Mouse (Mus musculus): ENCODE results near the gene Pcbp3. TPM values are rescaled to one million over a fixed set of nuclear protein-coding genes. Genes with fewer than 3 reads are reported as not detected.
A peak's percentile ranks its signal among the peaks of the same experiment; 100 is the strongest.

Pcbp3 gene
- total RNA-seq (2021): 1 to 10 TPM; 3.8 TPM
- polyA plus RNA-seq (2012; rRNA removed): 4.0 and 4.9 TPM in 2 replicates
- long read RNA-seq, partial matches to known transcripts: 0 of 2 reads
- long read RNA-seq, other reads (novel, unspliced or antisense): 1 of 2 reads

GRCm38 (mm10) chr10:76961790-76962489 lies at the start of gene Pcbp3:
Pcbp3 (minus strand) TSS chr10:76961887.
- no peaks in the 10 kb centered on the region for H3K36me3 ChIP-seq (ENCODE audit: control insufficient read depth, insufficient read depth, low read length)
- TF ChIP-seq CTCF (IDR thresholded peaks at IDR 0.05): peak; percentile 16; the same call in 1 of the 2 replicates
- no peak for TF ChIP-seq EP300 (IDR thresholded peaks at IDR 0.05; ENCODE audit: insufficient read depth, low read depth, low read length)
- TF ChIP-seq POLR2A (IDR thresholded peaks at IDR 0.05; ENCODE audit: insufficient read depth, low read depth, low read length): peak; percentile 62
- H3K4me1 ChIP-seq (ENCODE audit: control insufficient read depth, insufficient read depth, low read length): no peaks in the 10 kb centered on the region
- peak; percentile 95 to 98 for DNase-seq
- H3K27ac ChIP-seq: peak within 1 kb of the TSS; percentile 40
- no peaks in the 10 kb centered on the region for H3K79me2 ChIP-seq (replicated peaks; ENCODE audit: control insufficient read depth, insufficient read depth, low read length)
- intact Hi-C loops (cut with DNase I): loop anchor here (2.0 to 5.0 kb wide), 3 partner anchors 57 to 125 kb away; no protein-coding TSS in a partner anchor
- 3% methylated on average over 60 of the region's 62 CpGs for WGBS
- peak within 1 kb of the TSS; percentile 96 for H3K9ac ChIP-seq (ENCODE audit: low read depth, low read length)
- peak within 1 kb of the TSS; percentile 73 for H3K4me3 ChIP-seq
- H3K27me3 ChIP-seq (ENCODE audit: control insufficient read depth, insufficient read depth, low read length): no peaks in the 10 kb centered on the region

DNA sequence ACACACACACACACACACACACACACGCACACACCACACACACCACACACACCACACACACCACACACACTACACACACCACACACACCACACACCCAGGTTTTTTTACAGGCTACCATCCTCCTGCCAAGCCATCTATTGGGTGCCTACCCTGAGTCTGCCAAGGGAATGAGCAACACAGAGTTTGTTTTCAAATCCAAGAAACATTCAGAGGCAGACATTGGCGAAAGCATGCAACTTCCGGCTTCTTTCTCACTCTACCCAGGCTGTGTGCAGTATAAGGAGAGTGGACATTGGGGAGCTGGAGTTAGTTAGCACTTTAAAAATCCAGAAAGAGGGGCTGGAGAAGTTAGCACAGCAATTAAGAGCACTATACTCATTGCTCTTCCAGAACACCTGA lies 47.0 kb upstream of the Pcbp3 start:
- no peaks in the 10 kb centered on the region for H3K36me3 ChIP-seq (ENCODE audit: control insufficient read depth, insufficient read depth, low read length)
- no peaks in the 10 kb centered on the region for H3K4me1 ChIP-seq (ENCODE audit: control insufficient read depth, insufficient read depth, low read length)
- no peak overlapping the region for H3K27ac ChIP-seq
- no peak overlapping the region for H3K4me3 ChIP-seq
- no peak for DNase-seq
- no peaks in the 10 kb centered on the region for H3K27me3 ChIP-seq (ENCODE audit: control insufficient read depth, insufficient read depth, low read length)
- 79% methylated on average over 3 of the region's 3 CpGs for WGBS
- H3K79me2 ChIP-seq (replicated peaks; ENCODE audit: control insufficient read depth, insufficient read depth, low read length): no peaks in the 10 kb centered on the region
- TF ChIP-seq EP300 (IDR thresholded peaks at IDR 0.05; ENCODE audit: insufficient read depth, low read depth, low read length): no peak
- TF ChIP-seq POLR2A (IDR thresholded peaks at IDR 0.05; ENCODE audit: insufficient read depth, low read depth, low read length): no peak
- TF ChIP-seq CTCF (IDR thresholded peaks at IDR 0.05): no peak
- H3K9ac ChIP-seq (ENCODE audit: low read depth, low read length): no peak overlapping the region
- intact Hi-C loops (cut with DNase I): no loop called here

DNA sequence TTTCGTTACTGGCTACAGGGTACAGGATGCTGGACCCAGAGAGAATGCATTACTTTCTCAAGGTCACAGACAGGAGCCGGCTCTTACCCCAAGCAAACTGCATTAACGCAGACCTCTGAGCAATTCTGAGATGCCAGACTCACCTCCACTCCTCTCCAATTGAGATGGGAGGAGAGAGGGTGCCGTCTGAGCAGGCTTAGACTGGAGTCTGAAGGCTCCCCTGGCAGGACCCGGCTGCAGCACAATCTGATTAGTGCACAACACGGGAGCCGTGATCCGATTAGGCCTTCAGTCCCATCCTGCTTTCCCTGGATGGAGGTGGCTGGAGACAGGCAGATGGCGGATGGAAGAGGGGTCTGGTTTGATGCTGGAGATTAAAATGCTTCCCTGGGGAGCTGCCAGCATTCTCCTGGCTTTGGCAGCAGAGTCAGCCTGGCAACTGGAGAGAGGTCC lies 46.4 kb upstream of the Pcbp3 start:
- 42% methylated on average over 9 of the region's 9 CpGs for WGBS
- Histone ChIP-seq H3K4me3 (no peak overlapping the region), H3K27ac (no peak overlapping the region), H3K9ac (ENCODE audit: low read depth, low read length) (no peak overlapping the region), H3K27me3 (ENCODE audit: control insufficient read depth, insufficient read depth, low read length) (no peaks in the 10 kb centered on the region), H3K79me2 (replicated peaks; ENCODE audit: control insufficient read depth, insufficient read depth, low read length) (no peaks in the 10 kb centered on the region), H3K36me3 (ENCODE audit: control insufficient read depth, insufficient read depth, low read length) (no peaks in the 10 kb centered on the region), H3K4me1 (ENCODE audit: control insufficient read depth, insufficient read depth, low read length) (no peaks in the 10 kb centered on the region)
- no peak for DNase-seq
- intact Hi-C loops (cut with DNase I): no loop called here
- TF ChIP-seq EP300 (IDR thresholded peaks at IDR 0.05; ENCODE audit: insufficient read depth, low read depth, low read length): no peak
- TF ChIP-seq POLR2A (IDR thresholded peaks at IDR 0.05; ENCODE audit: insufficient read depth, low read depth, low read length): no peak
- no peak for TF ChIP-seq CTCF (IDR thresholded peaks at IDR 0.05)

GRCm38 (mm10) chr10:77007433-77008108 lies 45.9 kb upstream of the Pcbp3 start:
- DNase-seq: no peak
- Histone ChIP-seq H3K27me3 (ENCODE audit: control insufficient read depth, insufficient read depth, low read length) (no peaks in the 10 kb centered on the region), H3K36me3 (ENCODE audit: control insufficient read depth, insufficient read depth, low read length) (no peaks in the 10 kb centered on the region), H3K4me3 (no peak overlapping the region), H3K9ac (ENCODE audit: low read depth, low read length) (no peak overlapping the region), H3K79me2 (replicated peaks; ENCODE audit: control insufficient read depth, insufficient read depth, low read length) (no peaks in the 10 kb centered on the region), H3K27ac (no peak overlapping the region), H3K4me1 (ENCODE audit: control insufficient read depth, insufficient read depth, low read length) (no peaks in the 10 kb centered on the region)
- WGBS: 57% methylated on average over 8 of the region's 8 CpGs
- intact Hi-C loops (cut with DNase I): no loop called here
- TF ChIP-seq EP300 (IDR thresholded peaks at IDR 0.05; ENCODE audit: insufficient read depth, low read depth, low read length): no peak
- TF ChIP-seq CTCF (IDR thresholded peaks at IDR 0.05): no peak
- TF ChIP-seq POLR2A (IDR thresholded peaks at IDR 0.05; ENCODE audit: insufficient read depth, low read depth, low read length): no peak

- no peaks in the 10 kb centered on the region for H3K79me2 ChIP-seq (replicated peaks; ENCODE audit: control insufficient read depth, insufficient read depth, low read length)
- DNase-seq: no peak
- no peak overlapping the region for H3K27ac ChIP-seq
- intact Hi-C loops (cut with DNase I): no loop called here
- 42% methylated on average over 7 of the region's 7 CpGs for WGBS
- TF ChIP-seq CTCF (IDR thresholded peaks at IDR 0.05) (no peak), POLR2A (IDR thresholded peaks at IDR 0.05; ENCODE audit: insufficient read depth, low read depth, low read length) (no peak), EP300 (IDR thresholded peaks at IDR 0.05; ENCODE audit: insufficient read depth, low read depth, low read length) (no peak)
- H3K27me3 ChIP-seq (ENCODE audit: control insufficient read depth, insufficient read depth, low read length): no peaks in the 10 kb centered on the region
- H3K4me3 ChIP-seq: no peak overlapping the region
- H3K4me1 ChIP-seq (ENCODE audit: control insufficient read depth, insufficient read depth, low read length): no peaks in the 10 kb centered on the region
- no peak overlapping the region for H3K9ac ChIP-seq (ENCODE audit: low read depth, low read length)
- H3K36me3 ChIP-seq (ENCODE audit: control insufficient read depth, insufficient read depth, low read length): no peaks in the 10 kb centered on the region
Measured at GRCm38 (mm10) chr10:77004936-77005335, 43.2 kb upstream of the Pcbp3 start.

Measured in heart, adult 2 months (tissue).